Mouse (Mus musculus): Measurements from ENCODE around the gene Plekhh2.

The Plekhh2 gene

DNA sequence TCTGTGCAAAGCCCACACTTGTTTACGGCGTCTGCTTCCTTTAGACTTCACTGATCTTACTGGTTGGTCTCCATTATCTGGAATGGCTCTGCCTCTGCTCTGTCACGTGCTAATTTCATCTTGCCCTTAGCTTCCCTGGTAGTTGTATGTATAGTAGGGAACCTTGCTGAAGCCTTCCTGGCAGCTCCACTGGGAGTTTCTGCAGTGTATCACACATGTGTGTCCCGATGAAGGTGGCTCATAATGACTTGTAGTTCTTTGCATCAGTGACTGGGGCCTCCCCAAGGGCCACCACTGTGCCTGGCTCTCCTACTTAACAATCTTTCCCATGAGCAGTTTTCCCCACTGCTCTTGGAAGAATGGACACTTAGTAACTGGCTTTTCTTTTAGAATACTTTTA, 96.9 kb downstream of the Plekhh2 start:
- DNase-seq (ENCODE audit: low spot score), result no peak

DNA sequence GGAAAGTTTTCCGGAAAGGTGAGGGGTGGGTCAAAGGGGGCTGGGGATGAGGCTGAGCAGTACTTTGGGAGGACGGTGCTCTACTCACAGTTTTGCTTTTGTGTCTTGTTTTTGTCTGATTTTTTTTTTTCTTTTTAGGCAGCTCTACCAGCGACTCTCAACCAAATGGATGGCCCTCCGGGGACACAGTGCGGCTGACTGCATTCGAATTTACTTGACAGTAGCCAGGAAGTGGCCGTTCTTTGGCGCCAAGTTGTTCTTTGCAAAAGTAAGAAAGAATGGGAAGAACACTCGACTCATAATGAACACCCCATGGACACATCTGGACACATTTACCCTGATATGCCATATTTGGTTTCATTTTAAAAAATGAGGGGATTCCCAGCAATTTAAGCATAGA, 99.8 kb downstream of the Plekhh2 start:
- no peak for DNase-seq (ENCODE audit: low spot score)

DNA sequence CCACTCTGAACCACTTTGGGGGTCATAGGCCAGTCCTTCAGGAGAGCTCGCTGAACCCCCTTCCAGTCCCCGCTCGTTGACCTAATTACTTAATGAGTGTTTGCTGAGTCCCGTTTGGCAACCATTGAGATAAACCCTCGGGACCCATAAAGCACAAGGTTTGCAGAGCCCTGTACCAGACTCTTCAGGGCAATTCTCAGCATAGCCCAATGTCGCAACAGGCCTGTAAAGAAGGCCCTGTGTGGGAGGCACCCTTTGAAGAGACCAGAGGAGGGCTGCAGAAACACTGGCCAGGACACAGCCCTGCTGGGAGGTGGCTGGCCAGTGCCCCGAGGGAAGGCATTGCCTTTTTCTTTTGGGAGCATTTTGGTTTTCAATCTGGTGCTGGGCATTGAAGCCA, 100.3 kb downstream of the Plekhh2 start:
- DNase-seq (ENCODE audit: low spot score), result no peak

GRCm38 (mm10) chr17:84615811-84616210, 104.1 kb downstream of the Plekhh2 start:
- no peak for DNase-seq (ENCODE audit: low spot score)

GRCm38 (mm10) chr17:84616526-84617074, 104.9 kb downstream of the Plekhh2 start:
- DNase-seq (ENCODE audit: low spot score), result no peak

GRCm38 (mm10) chr17:84617953-84618352, 106.3 kb downstream of the Plekhh2 start:
- DNase-seq (ENCODE audit: low spot score), result no peak

DNA sequence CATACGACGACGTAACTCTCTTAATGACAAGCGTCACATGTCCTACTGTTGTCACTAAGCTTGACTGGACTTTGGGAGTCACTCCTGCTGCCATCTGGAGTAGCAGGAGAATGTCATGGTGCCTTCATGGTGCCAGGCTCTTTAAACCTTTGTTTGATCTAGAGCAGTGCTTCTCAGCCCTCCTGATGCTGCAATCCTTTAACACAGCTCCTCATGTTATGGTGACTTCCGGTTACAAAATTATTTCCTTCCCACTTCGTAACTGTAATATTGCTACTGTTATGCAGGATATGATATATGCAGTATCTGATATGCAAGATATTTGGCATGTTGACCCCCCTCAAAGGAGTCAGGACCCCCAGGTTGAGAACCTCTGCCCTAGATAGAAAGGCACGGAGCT, 107.4 kb downstream of the Plekhh2 start:
- no peak for DNase-seq (ENCODE audit: low spot score)

DNA sequence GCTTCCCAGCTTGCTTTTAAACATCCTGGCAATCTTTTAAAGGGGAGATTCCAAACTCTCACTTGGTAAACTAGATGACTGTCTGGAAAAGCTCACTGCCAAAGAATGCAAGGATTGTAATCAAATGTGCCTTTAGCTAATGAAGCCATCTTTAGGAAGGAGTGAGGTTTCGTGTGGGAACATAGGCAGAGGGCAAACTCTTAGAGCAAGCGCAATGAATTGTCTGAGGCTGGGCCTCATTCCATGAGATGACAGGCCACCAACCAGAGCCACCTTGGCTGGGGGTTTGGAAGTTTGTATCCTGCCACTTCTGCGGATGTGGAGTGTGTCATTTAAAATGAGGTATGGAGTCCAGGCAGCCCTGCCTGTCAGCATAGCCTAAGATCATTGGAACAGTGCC, 108.4 kb downstream of the Plekhh2 start:
- no peak for DNase-seq (ENCODE audit: low spot score)

DNA sequence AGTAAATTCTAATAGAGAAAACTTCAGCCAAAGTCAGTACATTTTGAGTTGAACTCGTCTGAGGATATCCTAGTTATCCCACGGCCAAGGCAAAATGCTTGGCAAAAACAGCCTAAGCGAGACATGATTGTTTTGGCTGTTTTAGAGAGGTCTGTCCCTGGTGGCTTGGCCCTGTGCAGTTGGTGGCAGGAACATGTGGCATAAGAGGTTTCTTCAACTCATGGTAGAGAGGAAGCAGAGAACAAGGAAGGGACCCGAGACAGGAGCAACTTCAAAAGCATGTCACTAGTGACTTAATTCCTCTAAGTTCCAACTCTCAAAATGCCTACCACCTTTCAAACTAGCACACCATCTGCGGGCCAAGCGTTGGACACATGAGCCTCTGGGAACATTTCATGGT, 108.9 kb downstream of the Plekhh2 start:
- DNase-seq (ENCODE audit: low spot score), result no peak

GRCm38 (mm10) chr17:84621209-84621608, 109.5 kb downstream of the Plekhh2 start:
- DNase-seq (ENCODE audit: low spot score), result no peak

GRCm38 (mm10) chr17:84622028-84622427, 110.3 kb downstream of the Plekhh2 start:
- no peak for DNase-seq (ENCODE audit: low spot score)

- DNase-seq (ENCODE audit: low spot score), result no peak
These were observed 111.2 kb downstream of the Plekhh2 start for GRCm38 (mm10) chr17:84622873-84623272.

DNA sequence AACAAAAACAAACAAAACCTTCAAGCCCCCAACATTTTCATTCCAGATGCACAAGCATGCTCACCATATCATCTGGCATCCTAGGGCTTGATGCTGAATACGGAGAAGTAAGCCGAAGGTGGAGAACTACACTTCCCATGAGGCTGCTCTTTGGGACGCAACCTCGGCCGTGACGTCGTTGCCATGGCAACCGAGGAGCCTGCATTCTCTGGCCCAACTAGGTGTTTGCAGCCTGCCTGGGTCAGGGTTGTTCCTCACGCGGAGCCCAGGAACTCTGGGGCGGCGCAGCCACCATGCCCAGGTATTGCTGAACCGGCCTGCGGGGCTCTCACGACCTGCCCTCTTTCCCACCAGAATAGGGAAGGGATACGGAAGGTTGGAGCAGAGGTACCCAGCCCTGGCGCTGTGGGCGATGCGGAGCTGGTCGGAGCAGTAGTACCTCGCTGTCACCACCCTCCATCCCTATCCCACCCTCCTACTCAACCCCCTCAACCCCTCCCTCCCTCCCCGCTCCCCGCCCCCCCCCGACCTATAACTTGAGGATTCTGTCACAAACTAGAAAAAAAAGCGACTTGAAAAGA, 114.7 kb downstream of the Plekhh2 start, which contains the start of gene Dync2li1:
Dync2li1 (plus strand) TSS at position 221 of the 581 bp plus-strand sequence.
- DNase-seq (ENCODE audit: low spot score), result peak; percentile 79

GRCm38 (mm10) chr17:84626857-84627305, 115.2 kb downstream of the Plekhh2 start:
- DNase-seq (ENCODE audit: low spot score), result no peak

GRCm38 (mm10) chr17:84627721-84628120, 116.0 kb downstream of the Plekhh2 start:
- DNase-seq (ENCODE audit: low spot score), result no peak

DNA sequence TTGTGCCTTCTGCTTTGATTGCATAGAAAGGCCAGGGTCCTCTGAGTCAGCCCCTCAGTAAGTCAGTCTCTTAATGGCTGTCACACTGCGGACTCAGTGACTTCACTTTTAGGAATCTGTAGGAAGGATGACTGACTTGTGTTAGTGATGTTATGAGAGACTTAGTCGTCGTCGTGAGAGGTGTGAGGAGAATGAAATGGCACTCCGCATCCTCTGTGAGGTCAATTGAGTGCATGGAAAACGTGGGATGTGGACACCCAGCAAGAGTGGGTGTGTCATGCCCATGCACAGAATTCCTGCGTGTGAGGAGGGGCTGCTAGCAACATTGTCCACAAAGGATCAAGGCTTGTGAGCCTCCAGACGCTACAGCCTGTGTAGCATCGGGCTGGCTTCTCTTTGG, 116.9 kb downstream of the Plekhh2 start:
- no peak for DNase-seq (ENCODE audit: low spot score)

DNA sequence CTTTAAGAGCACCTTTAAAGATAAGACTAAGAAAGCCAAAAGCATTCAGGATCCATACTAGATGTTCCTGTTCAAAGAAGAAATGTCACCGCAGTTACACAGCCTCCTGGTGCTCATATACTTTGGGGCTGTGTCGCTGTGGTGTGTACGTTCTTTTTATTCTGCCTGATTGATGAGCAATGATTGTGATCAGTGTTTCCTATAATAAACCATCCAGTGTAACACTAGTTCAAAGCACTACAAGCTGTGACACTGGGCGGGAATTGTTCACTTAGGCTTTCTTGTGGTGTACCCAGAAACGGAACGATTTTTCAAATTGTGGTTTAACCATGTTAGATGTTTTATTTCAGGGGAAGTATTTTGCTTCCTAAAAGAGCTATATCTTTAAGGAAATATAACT, 120.1 kb downstream of the Plekhh2 start:
- no peak for DNase-seq (ENCODE audit: low spot score)

DNA sequence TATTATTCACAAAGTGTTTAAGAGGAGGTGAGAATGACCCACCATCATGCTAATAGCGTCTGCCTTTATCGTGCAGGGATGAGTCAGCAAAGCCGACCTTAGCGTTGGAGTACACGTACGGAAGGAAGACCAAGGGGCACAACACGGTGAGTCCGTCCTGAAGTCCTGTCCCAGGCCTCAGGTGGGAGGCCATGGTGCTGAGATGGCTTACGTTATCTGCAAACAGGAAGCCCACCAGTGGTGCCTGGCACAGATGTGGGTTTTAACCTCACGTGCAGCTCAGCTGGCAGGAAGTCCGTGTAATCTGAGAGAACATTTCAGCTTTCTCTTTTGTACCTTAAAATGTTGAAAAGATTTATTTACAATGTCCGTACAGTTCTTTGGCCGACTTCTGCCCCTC, 121.7 kb downstream of the Plekhh2 start:
- DNase-seq (ENCODE audit: low spot score), result no peak

DNA sequence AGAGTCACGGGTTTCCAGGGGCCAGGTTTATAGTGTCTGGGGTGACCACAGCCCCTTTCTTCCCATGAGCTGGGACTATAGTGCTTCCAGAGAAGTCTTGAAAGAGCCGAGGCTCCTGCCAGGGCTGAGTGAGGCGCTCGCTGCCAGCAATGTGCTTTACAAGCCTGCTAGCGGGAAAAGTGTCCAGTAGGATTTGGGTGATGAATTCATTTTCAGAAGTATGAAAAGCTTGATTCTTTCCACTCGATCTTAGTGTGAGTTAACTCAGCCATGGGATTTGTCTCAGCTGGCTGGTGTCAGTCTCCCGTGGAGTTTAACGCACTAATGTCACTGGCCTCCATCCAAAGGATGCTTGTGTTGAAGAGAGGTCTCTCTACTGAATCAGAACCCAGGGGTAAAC, 124.6 kb downstream of the Plekhh2 start:
- no peak for DNase-seq (ENCODE audit: low spot score)

- no peak for DNase-seq (ENCODE audit: low spot score)
These were observed 126.3 kb downstream of the Plekhh2 start for GRCm38 (mm10) chr17:84637971-84638370.

DNA sequence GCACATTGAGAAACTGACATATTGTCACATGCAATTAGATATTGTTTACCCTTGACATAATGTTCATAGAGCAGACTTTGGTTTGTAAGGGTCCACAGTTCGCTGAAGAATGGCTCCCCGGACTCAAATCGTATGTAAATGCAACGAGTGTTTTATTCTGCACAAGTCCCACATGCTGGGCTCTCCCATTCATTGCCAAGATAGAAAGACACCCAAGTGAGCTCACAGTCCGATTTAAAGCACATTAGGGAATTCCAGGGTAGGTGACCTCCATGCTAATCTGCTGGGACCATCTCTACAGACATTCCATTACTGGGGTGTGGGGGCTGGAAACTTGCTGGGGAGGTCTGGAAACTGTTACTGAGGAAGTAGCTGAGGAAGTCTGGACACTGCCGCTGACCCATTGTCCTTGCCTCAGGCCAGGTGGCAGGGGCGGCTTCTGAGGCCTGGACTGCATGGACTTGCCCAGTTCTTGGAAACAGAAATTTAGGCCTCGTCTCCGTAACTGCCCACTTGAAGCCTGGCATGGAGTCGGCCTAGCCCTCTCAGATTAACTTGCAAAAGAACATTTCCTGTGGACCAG, 128.2 kb downstream of the Plekhh2 start:
- no peak for DNase-seq (ENCODE audit: low spot score)

DNA sequence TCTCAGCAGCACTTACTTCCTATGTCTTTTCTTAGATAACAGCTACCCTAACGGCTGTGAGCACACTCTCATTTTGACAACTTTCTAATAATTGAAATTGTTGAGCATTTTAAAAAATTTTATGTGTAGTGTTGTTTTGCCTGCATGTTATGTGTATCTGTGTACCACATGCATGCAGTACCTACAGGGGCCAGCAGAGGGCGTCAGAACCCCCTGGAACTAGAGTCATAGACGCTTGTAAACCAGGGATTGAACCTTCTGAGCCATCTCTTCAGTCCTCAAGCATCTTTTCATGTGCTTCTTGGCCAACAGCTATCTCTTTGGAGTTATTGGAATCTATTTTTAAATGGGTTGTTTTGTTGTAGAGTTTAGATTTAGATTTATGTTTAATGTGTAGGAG, 130.2 kb downstream of the Plekhh2 start:
- DNase-seq (ENCODE audit: low spot score), result peak; percentile 15

GRCm38 (mm10) chr17:84642324-84642723, 130.6 kb downstream of the Plekhh2 start:
- no peak for DNase-seq (ENCODE audit: low spot score)
